Mouse (Mus musculus): ENCODE measurements at regions not wholly inside any gene's neighbourhood (a gene's known extent, or its start where the extent isn't known, plus 50 kb on each side); places are given as distances from the start of the nearest gene placed in this dataset.

DNA sequence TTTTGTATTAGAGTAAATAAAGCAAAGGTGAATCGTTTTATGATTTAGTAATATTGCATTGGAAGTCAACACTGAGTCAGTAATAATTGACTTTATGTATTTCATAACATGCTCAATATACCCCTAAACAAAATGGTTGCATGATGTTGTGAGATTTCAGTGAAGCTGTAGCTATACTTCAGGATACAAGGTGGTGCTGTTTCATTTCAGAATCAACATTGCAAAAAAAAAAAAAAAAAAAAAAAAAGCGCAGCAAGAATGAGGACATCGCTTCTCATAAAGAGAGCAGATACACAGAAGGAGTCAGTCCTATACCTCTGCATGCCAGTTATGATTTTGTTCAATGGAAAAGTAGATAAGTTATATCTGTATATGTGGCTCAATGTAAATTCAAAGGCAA is 389.7 kb upstream of the Manea start:
- TF ChIP-seq EP300 (optimal IDR thresholded peaks at IDR 0.05) (no peak), CTCF (IDR thresholded peaks at IDR 0.05; ENCODE audit: low read depth) (no peak)
